ENCODE assay signal across 29 mouse cellular contexts in the genomic region with DNA sequence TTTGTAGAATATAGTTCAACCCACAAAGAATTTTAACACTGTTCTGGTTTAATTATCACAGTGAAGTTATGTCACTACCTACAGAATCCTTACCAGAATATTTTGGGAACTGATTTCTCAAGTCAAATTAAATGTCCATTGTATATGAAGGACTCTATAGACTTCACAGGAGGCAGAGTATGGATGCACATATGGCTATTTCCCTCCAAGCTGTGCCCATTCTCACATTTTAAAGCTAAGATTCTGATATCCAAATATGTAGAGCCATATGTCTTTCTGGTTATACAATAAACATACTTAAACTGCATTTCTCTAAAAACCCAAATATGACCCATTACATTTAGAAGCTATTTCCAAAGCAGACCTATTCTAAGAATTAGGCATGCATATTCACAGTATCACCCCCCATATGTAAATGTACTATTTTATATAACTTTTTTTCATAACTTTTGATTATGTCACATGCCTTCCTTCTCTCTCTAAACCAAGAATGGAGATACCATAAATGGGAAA.
DNase-seq lines count a peak whose midpoint lies in the region; ATAC-seq and TF ChIP-seq lines count a peak whose summit lies in the region.
"Had no signal": no experiment of that assay in that cellular context is flagged by ENCODE, and none has a peak within 500 bp of the region (broad histone marks: within the 10 kb centered on the region; RNA-seq: fewer than 3 reads in every experiment).

No protein-coding gene starts in this region.

- no peak for ATAC-seq in intestine, postnatal 0 days
- ATAC-seq: forebrain, embryonic 16.5 days had no signal

- DNase-seq in left cerebral cortex, adult 11 months (ENCODE audit: low spot score) = peak; percentile 49
- DNase-seq in left cerebral cortex, postnatal 4 days = no peak
- peak; percentile 34 for DNase-seq in left cerebral cortex, adult 18-20 months (ENCODE audit: low spot score in 2 of 2)
- DNase-seq in left cerebral cortex, postnatal 36 days (ENCODE audit: low spot score in 2 of 2) = peak; percentile 9 to 30
- DNase-seq in layer of hippocampus, postnatal 25 days (ENCODE audit: extremely low spot score in 1 of 2, low spot score in 1 of 2) = no peak
- DNase-seq in gastrocnemius, postnatal 4 days (ENCODE audit: low spot score in 2 of 2) = no peak
- DNase-seq: adrenal gland, postnatal 14 days; cerebellum, adult 18-20 months; cerebellum, postnatal 10 days; gastrocnemius, adult 2 months; gastrocnemius, postnatal 36 days; heart, adult 2 months; heart, postnatal 4 days; kidney, adult 11 months; kidney, postnatal 25 days; lung, adult 2 months; lung, postnatal 10 days; midbrain, embryonic 14.5 days; thymus, adult 18-20 months; thymus, postnatal 36 days had no signal

- H3K4me3 ChIP-seq in intestine, postnatal 0 days (ENCODE audit: low read depth, low read length) = no peak overlapping the region
- H3K4me3 ChIP-seq: erythroblast, embryonic 14.5 days; gastrocnemius, adult 2 months; heart, adult 2 months; heart, embryonic 12.5 days; limb, embryonic 10.5 days; limb, embryonic 15.5 days; stomach, embryonic 15.5 days had no signal

- H3K27ac ChIP-seq in intestine, postnatal 0 days (ENCODE audit: low read depth, low read length) = no peak overlapping the region
- H3K27ac ChIP-seq: gastrocnemius, adult 2 months; heart, adult 2 months; hindbrain, embryonic 14.5 days; limb, embryonic 10.5 days; limb, embryonic 15.5 days; liver, embryonic 14.5 days; stomach, embryonic 15.5 days had no signal

- no peaks in the 10 kb centered on the region for H3K36me3 ChIP-seq in intestine, postnatal 0 days (ENCODE audit: control insufficient read depth, insufficient read depth)
- H3K36me3 ChIP-seq: heart, embryonic 12.5 days; limb, embryonic 10.5 days; limb, embryonic 15.5 days; stomach, embryonic 15.5 days had no signal

- no peak overlapping the region for H3K4me2 ChIP-seq in intestine, postnatal 0 days (replicated peaks; ENCODE audit: low read depth)
- H3K4me2 ChIP-seq: heart, embryonic 12.5 days; hindbrain, embryonic 14.5 days; limb, embryonic 15.5 days; stomach, embryonic 15.5 days had no signal

- H3K27me3 ChIP-seq in intestine, postnatal 0 days (replicated peaks; ENCODE audit: control insufficient read depth, insufficient read depth, low read length) = no peaks in the 10 kb centered on the region
- H3K27me3 ChIP-seq: heart, embryonic 12.5 days; limb, embryonic 15.5 days; stomach, embryonic 15.5 days had no signal

- no peak overlapping the region for H3K9ac ChIP-seq in intestine, postnatal 0 days (ENCODE audit: low read depth, low read length)
- H3K9ac ChIP-seq: heart, embryonic 12.5 days; hindbrain, embryonic 14.5 days; limb, embryonic 15.5 days; liver, embryonic 14.5 days; stomach, embryonic 15.5 days had no signal

- intact Hi-C loops in left cerebral cortex, postnatal 4 days (cut with DNase I) = no loop called here
- intact Hi-C loops in left cerebral cortex, postnatal 36 days (cut with DNase I) = loop anchor here (10.0 kb wide), 1 partner anchor 921 kb away; no protein-coding TSS in a partner anchor

- TF ChIP-seq CTCF in intestine, postnatal 0 days (IDR thresholded peaks at IDR 0.05; ENCODE audit: low read depth) = no peak

- no peaks in the 10 kb centered on the region for H3K4me1 ChIP-seq in intestine, postnatal 0 days (replicated peaks; ENCODE audit: control insufficient read depth, insufficient read depth, low read length)
- H3K4me1 ChIP-seq: heart, embryonic 12.5 days; limb, embryonic 10.5 days; limb, embryonic 15.5 days; stomach, embryonic 15.5 days had no signal

- no peaks in the 10 kb centered on the region for H3K9me3 ChIP-seq in intestine, postnatal 0 days (ENCODE audit: control insufficient read depth)
- H3K9me3 ChIP-seq: limb, embryonic 10.5 days; limb, embryonic 15.5 days; stomach, embryonic 15.5 days had no signal

Comparison
In these comparisons a context has a peak if more than half of its experiments do, and no peak if none do; other contexts are left out.
1. DNase-seq: peak in left cerebral cortex, adult 11 months (single experiment), left cerebral cortex, adult 18-20 months (2 of 2) and left cerebral cortex, postnatal 36 days (2 of 2); none in left cerebral cortex, postnatal 4 days (single experiment), layer of hippocampus, postnatal 25 days (0 of 2) and gastrocnemius, postnatal 4 days (0 of 2).